Mouse (Mus musculus): ENCODE data around the gene Mrpl39. TPM values are rescaled to one million over a fixed set of nuclear protein-coding genes. Genes with fewer than 3 reads are reported as not detected.

The Mrpl39 gene
- polyA plus RNA-seq, 1 experiment from 2014 or later = 48.5 TPM

- H3K9ac ChIP-seq = peak overlapping the region; percentile 69
- H3K4me2 ChIP-seq = peak overlapping the region; percentile 92
- H3K27me3 ChIP-seq (replicated peaks) = no peaks in the 10 kb centered on the region
- H3K4me1 ChIP-seq (replicated peaks) = no peaks in the 10 kb centered on the region
- H3K9me3 ChIP-seq (replicated peaks) = no peaks in the 10 kb centered on the region
- peak; percentile 4; the same call in 1 of the 2 replicates for ATAC-seq (ENCODE audit: insufficient number of reproducible peaks, low FRiP score)
- no peak overlapping the region for H3K27ac ChIP-seq (ENCODE audit: poor library complexity, severe bottlenecking)
- H3K4me3 ChIP-seq = peak overlapping the region; percentile 69
- no peaks in the 10 kb centered on the region for H3K36me3 ChIP-seq
- 4% methylated on average over 15 of the region's 15 CpGs for WGBS
These were observed 37.8 kb upstream of the Mrpl39 start for GRCm38 (mm10) chr16:84773268-84773861.

- Histone ChIP-seq H3K9ac (no peak overlapping the region), H3K4me1 (replicated peaks) (no peaks in the 10 kb centered on the region), H3K36me3 (no peaks in the 10 kb centered on the region), H3K9me3 (replicated peaks) (no peaks in the 10 kb centered on the region), H3K27ac (ENCODE audit: poor library complexity, severe bottlenecking) (no peak overlapping the region), H3K27me3 (replicated peaks) (no peaks in the 10 kb centered on the region), H3K4me2 (peak overlapping the region; percentile 92), H3K4me3 (peak overlapping the region; percentile 69; the same call in 1 of the 2 replicates)
- 26% methylated on average over 8 of the region's 8 CpGs for WGBS
- ATAC-seq (ENCODE audit: insufficient number of reproducible peaks, low FRiP score) = no peak
These were observed 37.1 kb upstream of the Mrpl39 start for GRCm38 (mm10) chr16:84772496-84773267.

- H3K36me3 ChIP-seq = no peaks in the 10 kb centered on the region
- H3K27me3 ChIP-seq (replicated peaks) = no peaks in the 10 kb centered on the region
- no peak overlapping the region for H3K4me2 ChIP-seq
- H3K9ac ChIP-seq = no peak overlapping the region
- H3K27ac ChIP-seq (ENCODE audit: poor library complexity, severe bottlenecking) = no peak overlapping the region
- H3K4me3 ChIP-seq = no peak overlapping the region
- no peaks in the 10 kb centered on the region for H3K4me1 ChIP-seq (replicated peaks)
- no peak for ATAC-seq (ENCODE audit: insufficient number of reproducible peaks, low FRiP score)
- 82% methylated on average over 2 of the region's 2 CpGs for WGBS
- H3K9me3 ChIP-seq (replicated peaks) = no peaks in the 10 kb centered on the region
These were observed 35.9 kb upstream of the Mrpl39 start for GRCm38 (mm10) chr16:84771461-84771860.

- no peaks in the 10 kb centered on the region for H3K27me3 ChIP-seq (replicated peaks)
- no peak overlapping the region for H3K4me2 ChIP-seq
- H3K9ac ChIP-seq = no peak overlapping the region
- WGBS = 73% methylated on average over 7 of the region's 7 CpGs
- no peaks in the 10 kb centered on the region for H3K9me3 ChIP-seq (replicated peaks)
- ATAC-seq (ENCODE audit: insufficient number of reproducible peaks, low FRiP score) = no peak
- no peaks in the 10 kb centered on the region for H3K36me3 ChIP-seq
- no peak overlapping the region for H3K4me3 ChIP-seq
- H3K4me1 ChIP-seq (replicated peaks) = no peaks in the 10 kb centered on the region
- H3K27ac ChIP-seq (ENCODE audit: poor library complexity, severe bottlenecking) = no peak overlapping the region
These were observed 35.3 kb upstream of the Mrpl39 start for GRCm38 (mm10) chr16:84770891-84771290.

- no peaks in the 10 kb centered on the region for H3K4me1 ChIP-seq (replicated peaks)
- no peaks in the 10 kb centered on the region for H3K9me3 ChIP-seq (replicated peaks)
- 78% methylated on average over 19 of the region's 19 CpGs for WGBS
- H3K9ac ChIP-seq = no peak overlapping the region
- H3K4me2 ChIP-seq = no peak overlapping the region
- H3K27me3 ChIP-seq (replicated peaks) = no peaks in the 10 kb centered on the region
- H3K27ac ChIP-seq (ENCODE audit: poor library complexity, severe bottlenecking) = no peak overlapping the region
- H3K4me3 ChIP-seq = no peak overlapping the region
- H3K36me3 ChIP-seq = no peaks in the 10 kb centered on the region
- no peak for ATAC-seq (ENCODE audit: insufficient number of reproducible peaks, low FRiP score)
These were observed 34.3 kb upstream of the Mrpl39 start for GRCm38 (mm10) chr16:84769619-84770464.

GRCm38 (mm10) chr16:84769182-84769581, 33.6 kb upstream of the Mrpl39 start:
- ATAC-seq (ENCODE audit: insufficient number of reproducible peaks, low FRiP score) = no peak
- Histone ChIP-seq H3K9me3 (replicated peaks) (no peaks in the 10 kb centered on the region), H3K4me3 (no peak overlapping the region), H3K36me3 (no peaks in the 10 kb centered on the region), H3K27ac (ENCODE audit: poor library complexity, severe bottlenecking) (no peak overlapping the region), H3K4me2 (no peak overlapping the region), H3K9ac (no peak overlapping the region), H3K27me3 (replicated peaks) (no peaks in the 10 kb centered on the region), H3K4me1 (replicated peaks) (no peaks in the 10 kb centered on the region)
- WGBS = 68% methylated on average over 4 of the region's 4 CpGs

GRCm38 (mm10) chr16:84767956-84768355, 32.4 kb upstream of the Mrpl39 start:
- ATAC-seq (ENCODE audit: insufficient number of reproducible peaks, low FRiP score) = no peak
- H3K9me3 ChIP-seq (replicated peaks) = no peaks in the 10 kb centered on the region
- no peaks in the 10 kb centered on the region for H3K4me1 ChIP-seq (replicated peaks)
- no peak overlapping the region for H3K4me2 ChIP-seq
- no peak overlapping the region for H3K27ac ChIP-seq (ENCODE audit: poor library complexity, severe bottlenecking)
- H3K9ac ChIP-seq = no peak overlapping the region
- H3K27me3 ChIP-seq (replicated peaks) = no peaks in the 10 kb centered on the region
- no peaks in the 10 kb centered on the region for H3K36me3 ChIP-seq
- no peak overlapping the region for H3K4me3 ChIP-seq
- WGBS = 74% methylated on average over 8 of the region's 8 CpGs

GRCm38 (mm10) chr16:84745721-84746306, 10.3 kb upstream of the Mrpl39 start:
- ATAC-seq (ENCODE audit: insufficient number of reproducible peaks, low FRiP score) = no peak
- WGBS = 73% methylated on average over 6 of the region's 6 CpGs
- no peaks in the 10 kb centered on the region; the same call in 1 of the 2 replicates for H3K9me3 ChIP-seq (replicated peaks)
- no peak overlapping the region for H3K4me2 ChIP-seq
- H3K27ac ChIP-seq (ENCODE audit: poor library complexity, severe bottlenecking) = no peak overlapping the region
- 0 out of 2 replicates have a peak, but pooled peaks cover 4% of the 10 kb centered on the region for H3K27me3 ChIP-seq (replicated peaks)
- H3K36me3 ChIP-seq = no peaks in the 10 kb centered on the region
- H3K4me1 ChIP-seq (replicated peaks) = no peaks in the 10 kb centered on the region
- no peak overlapping the region for H3K4me3 ChIP-seq
- no peak overlapping the region for H3K9ac ChIP-seq

- Histone ChIP-seq H3K4me1 (replicated peaks) (no peaks in the 10 kb centered on the region), H3K9ac (no peak overlapping the region), H3K4me2 (no peak overlapping the region), H3K27me3 (replicated peaks) (0 out of 2 replicates have a peak, but pooled peaks cover 4% of the 10 kb centered on the region), H3K4me3 (no peak overlapping the region), H3K9me3 (replicated peaks) (no peaks in the 10 kb centered on the region), H3K36me3 (no peaks in the 10 kb centered on the region), H3K27ac (ENCODE audit: poor library complexity, severe bottlenecking) (no peak overlapping the region)
- no peak for ATAC-seq (ENCODE audit: insufficient number of reproducible peaks, low FRiP score)
- WGBS = 64% methylated on average over 10 of the region's 10 CpGs
These were observed 9.4 kb upstream of the Mrpl39 start for GRCm38 (mm10) chr16:84744703-84745490.

- no peaks in the 10 kb centered on the region for H3K27me3 ChIP-seq (replicated peaks)
- no peak overlapping the region for H3K27ac ChIP-seq (ENCODE audit: poor library complexity, severe bottlenecking)
- H3K36me3 ChIP-seq = no peaks in the 10 kb centered on the region
- H3K4me2 ChIP-seq = no peak overlapping the region
- no peak overlapping the region for H3K9ac ChIP-seq
- H3K9me3 ChIP-seq (replicated peaks) = no peaks in the 10 kb centered on the region
- WGBS = 72% methylated on average over 3 of the region's 3 CpGs
- no peak for ATAC-seq (ENCODE audit: insufficient number of reproducible peaks, low FRiP score)
- H3K4me3 ChIP-seq = no peak overlapping the region
- H3K4me1 ChIP-seq (replicated peaks) = peaks cover 5% of the 10 kb centered on the region
These were observed 1.8 kb upstream of the Mrpl39 start for GRCm38 (mm10) chr16:84737358-84737757.
